Mouse (Mus musculus) ES-Bruce4 (cell line): ENCODE measurements around the gene Asic2. TPM values are rescaled to one million over a fixed set of nuclear protein-coding genes. Genes with fewer than 3 reads are reported as not detected.

Experiments used
- H3K27ac ChIP-seq: 2 replicates; pipeline ENCODE4 v1.5.1; 2012; ENCODE audit warnings: low read length, inconsistent platforms; ENCODE audit not compliant: insufficient read depth
- H3K27me3 ChIP-seq: 2 replicates; pipeline ENCODE4 v1.6.1; 2012; ENCODE audit warnings: mild to moderate bottlenecking, low read length, inconsistent platforms; ENCODE audit not compliant: control insufficient read depth, poor library complexity, insufficient read depth, severe bottlenecking
- H3K36me3 ChIP-seq: 2 replicates; pipeline ENCODE4 v1.6.1; 2012; ENCODE audit warnings: inconsistent platforms, mild to moderate bottlenecking, low read length, moderate library complexity; ENCODE audit not compliant: control insufficient read depth, poor library complexity, insufficient read depth, severe bottlenecking
- H3K4me1 ChIP-seq: one replicate; pipeline ENCODE4 v1.8.1; 2011; ENCODE audit warnings: low read length; ENCODE audit not compliant: control insufficient read depth, insufficient read depth
- H3K4me3 ChIP-seq: 2 replicates; pipeline ENCODE4 v1.5.1; 2011; ENCODE audit warnings: low read depth, mild to moderate bottlenecking, low read length
- H3K9ac ChIP-seq: 2 replicates; pipeline ENCODE4 v1.6.1; 2012; ENCODE audit warnings: low read depth, mild to moderate bottlenecking, inconsistent platforms; ENCODE audit not compliant: poor library complexity, severe bottlenecking
- H3K9me3 ChIP-seq: replicated peaks from 2 replicates; pipeline ENCODE4 v1.6.1; 2012; ENCODE audit warnings: mild to moderate bottlenecking, low read length, inconsistent platforms; ENCODE audit not compliant: control insufficient read depth, poor library complexity, insufficient read depth, severe bottlenecking
- CTCF ChIP-seq: IDR thresholded peaks from one replicate; pipeline ENCODE4 v1.8.1; 2011; ENCODE audit warnings: low read depth, low read length
- EP300 ChIP-seq: IDR thresholded peaks from 2 replicates; pipeline ENCODE4 v1.6.1; 2011; ENCODE audit warnings: low read depth, low read length; ENCODE audit not compliant: insufficient read depth
- POLR2A ChIP-seq: IDR thresholded peaks from one replicate; pipeline ENCODE4 v1.8.1; 2011; ENCODE audit warnings: low read length; ENCODE audit not compliant: insufficient read depth
- polyA plus RNA-seq: library from polyadenylated mRNA; stranded (reverse); fragments of >200 nt; gene quantifications from 2 replicates; pipeline ENCODE4 v1.2.4, GENCODE M21; 2011; ENCODE audit warnings: low read depth; ENCODE audit not compliant: missing spikeins, insufficient read depth, insufficient read length

The Asic2 gene
- polyA plus RNA-seq, 1 experiment: not detected

- H3K9ac ChIP-seq: no peak overlapping the region
- H3K4me3 ChIP-seq: no peak overlapping the region
- peaks cover 2% of the 10 kb centered on the region; the same call in 1 of the 2 replicates for H3K27me3 ChIP-seq
- H3K36me3 ChIP-seq: no peaks in the 10 kb centered on the region
- no peaks in the 10 kb centered on the region for H3K9me3 ChIP-seq
- H3K4me1 ChIP-seq: peaks cover 6% of the 10 kb centered on the region
- H3K27ac ChIP-seq: no peak overlapping the region
- TF ChIP-seq EP300 (peak; percentile 77), CTCF (no peak)
Measured at GRCm38 (mm10) chr11:80889336-80890063, 1078.8 kb downstream of the Asic2 start.

- H3K9ac ChIP-seq: no peak overlapping the region
- TF ChIP-seq EP300 (no peak), CTCF (no peak), POLR2A (no peak)
- no peak overlapping the region for H3K4me3 ChIP-seq
- H3K9me3 ChIP-seq: no peaks in the 10 kb centered on the region
- no peak overlapping the region for H3K27ac ChIP-seq
- no peaks in the 10 kb centered on the region for H3K36me3 ChIP-seq
- H3K27me3 ChIP-seq: peaks cover 2% of the 10 kb centered on the region; the same call in 1 of the 2 replicates
- H3K4me1 ChIP-seq: peaks cover 6% of the 10 kb centered on the region
Measured at GRCm38 (mm10) chr11:80887021-80887420, 1081.2 kb downstream of the Asic2 start.

GRCm38 (mm10) chr11:80886365-80886764 is 1081.9 kb downstream of the Asic2 start:
- TF ChIP-seq EP300 (no peak), CTCF (no peak), POLR2A (no peak)
- no peak overlapping the region for H3K27ac ChIP-seq
- H3K4me3 ChIP-seq: no peak overlapping the region
- no peaks in the 10 kb centered on the region for H3K27me3 ChIP-seq
- no peak overlapping the region for H3K9ac ChIP-seq
- no peaks in the 10 kb centered on the region for H3K36me3 ChIP-seq
- H3K4me1 ChIP-seq: peaks cover 6% of the 10 kb centered on the region
- H3K9me3 ChIP-seq: no peaks in the 10 kb centered on the region

DNA sequence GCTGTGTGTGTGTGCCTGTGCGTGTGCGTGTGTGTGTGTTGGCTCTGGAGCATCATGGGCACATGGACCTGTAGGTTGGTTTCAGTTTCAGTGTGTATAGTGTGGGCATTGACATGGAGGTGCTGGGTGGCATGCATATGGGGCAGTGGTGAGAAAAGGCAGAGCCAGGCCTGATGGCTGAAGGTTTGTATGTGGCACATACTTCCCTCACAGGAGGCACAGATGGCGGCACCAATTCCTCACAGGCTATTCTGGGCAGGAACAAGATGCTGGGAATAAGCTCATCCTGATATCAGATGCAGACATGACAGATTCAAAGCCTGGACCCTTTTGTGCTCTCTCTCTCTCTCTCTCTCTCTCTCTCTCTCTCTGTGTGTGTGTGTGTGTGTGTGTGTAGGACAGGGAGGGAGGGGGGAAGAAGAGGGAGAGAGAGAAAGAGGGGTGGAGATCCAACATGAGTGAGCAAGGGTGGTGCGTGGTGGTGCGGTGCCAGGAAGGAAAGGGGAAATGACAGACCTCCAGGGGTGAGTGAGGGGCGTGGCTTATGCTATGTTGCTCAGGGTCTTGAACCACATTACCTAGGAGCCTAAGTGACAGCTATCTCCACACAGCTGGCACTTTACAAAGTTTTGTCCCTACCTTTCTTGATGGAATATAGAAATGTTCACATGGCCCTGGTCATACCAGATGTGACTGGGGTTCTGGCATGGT is 1083.6 kb downstream of the Asic2 start:
- no peaks in the 10 kb centered on the region for H3K9me3 ChIP-seq
- no peaks in the 10 kb centered on the region for H3K27me3 ChIP-seq
- no peaks in the 10 kb centered on the region for H3K36me3 ChIP-seq
- H3K9ac ChIP-seq: no peak overlapping the region
- no peak overlapping the region for H3K27ac ChIP-seq
- TF ChIP-seq CTCF (no peak), POLR2A (no peak), EP300 (no peak)
- H3K4me3 ChIP-seq: no peak overlapping the region
- no peaks in the 10 kb centered on the region for H3K4me1 ChIP-seq

DNA sequence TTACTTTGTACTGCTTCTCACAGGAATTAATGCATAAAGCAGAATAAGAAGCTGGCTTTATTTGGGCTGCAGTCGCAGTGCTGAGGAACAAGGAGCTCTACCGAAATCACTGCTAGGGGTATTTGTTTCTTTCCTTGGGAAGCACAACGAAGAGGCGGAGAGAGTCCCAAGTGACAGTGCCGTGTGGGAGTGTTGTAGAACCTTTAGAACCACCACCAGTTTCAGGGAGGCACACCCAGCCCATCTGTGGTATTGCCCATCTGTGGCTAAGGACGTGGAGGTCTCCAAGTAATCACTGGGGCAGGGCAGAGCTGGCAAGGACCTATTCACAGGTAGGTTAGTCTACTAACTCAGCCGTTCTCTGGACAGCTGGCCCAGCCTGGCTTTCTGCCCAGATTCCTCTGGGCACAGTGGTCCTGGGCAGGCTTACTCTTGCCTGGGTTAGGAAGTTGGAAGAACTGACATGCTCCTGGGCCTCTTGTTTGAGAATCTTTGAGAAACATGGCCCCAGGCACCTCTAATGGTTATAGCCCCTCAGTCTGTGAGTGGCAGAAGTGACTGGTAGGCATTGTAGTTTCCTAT is 1085.9 kb downstream of the Asic2 start:
- no peak overlapping the region for H3K27ac ChIP-seq
- TF ChIP-seq EP300: no peak
- no peak for TF ChIP-seq CTCF
- no peak for TF ChIP-seq POLR2A
- H3K9ac ChIP-seq: no peak overlapping the region
- H3K36me3 ChIP-seq: no peaks in the 10 kb centered on the region
- no peaks in the 10 kb centered on the region for H3K27me3 ChIP-seq
- H3K4me3 ChIP-seq: no peak overlapping the region
- no peaks in the 10 kb centered on the region for H3K4me1 ChIP-seq
- no peaks in the 10 kb centered on the region for H3K9me3 ChIP-seq

- Histone ChIP-seq H3K4me3 (no peak overlapping the region), H3K36me3 (no peaks in the 10 kb centered on the region), H3K9ac (no peak overlapping the region)
Measured at GRCm38 (mm10) chr11:80878026-80878425, 1090.2 kb downstream of the Asic2 start.

More at GRCm38 (mm10) chr11:80878026-80878425, 1090.2 kb downstream of the Asic2 start:
- no peaks in the 10 kb centered on the region for H3K27me3 ChIP-seq
- H3K27ac ChIP-seq: no peak overlapping the region
- no peaks in the 10 kb centered on the region for H3K9me3 ChIP-seq
- no peaks in the 10 kb centered on the region for H3K4me1 ChIP-seq
- TF ChIP-seq POLR2A (no peak), CTCF (no peak), EP300 (no peak)
